Mouse (Mus musculus) thymus, postnatal 10 days (tissue): ENCODE measurements around the gene Eps8l3.
"Not testable (repeated sequence)": the region's sequence is repeated elsewhere in the genome, so short reads cannot be mapped to it uniquely, and the experiment has no call there.

Source experiments
- DNase-seq, 2 experiments: peaks; one replicate each; pipeline ENCODE4 v3.0.0; 2021; ENCODE audit warnings: low spot score in 2 of 2

Eps8l3 gene

DNA sequence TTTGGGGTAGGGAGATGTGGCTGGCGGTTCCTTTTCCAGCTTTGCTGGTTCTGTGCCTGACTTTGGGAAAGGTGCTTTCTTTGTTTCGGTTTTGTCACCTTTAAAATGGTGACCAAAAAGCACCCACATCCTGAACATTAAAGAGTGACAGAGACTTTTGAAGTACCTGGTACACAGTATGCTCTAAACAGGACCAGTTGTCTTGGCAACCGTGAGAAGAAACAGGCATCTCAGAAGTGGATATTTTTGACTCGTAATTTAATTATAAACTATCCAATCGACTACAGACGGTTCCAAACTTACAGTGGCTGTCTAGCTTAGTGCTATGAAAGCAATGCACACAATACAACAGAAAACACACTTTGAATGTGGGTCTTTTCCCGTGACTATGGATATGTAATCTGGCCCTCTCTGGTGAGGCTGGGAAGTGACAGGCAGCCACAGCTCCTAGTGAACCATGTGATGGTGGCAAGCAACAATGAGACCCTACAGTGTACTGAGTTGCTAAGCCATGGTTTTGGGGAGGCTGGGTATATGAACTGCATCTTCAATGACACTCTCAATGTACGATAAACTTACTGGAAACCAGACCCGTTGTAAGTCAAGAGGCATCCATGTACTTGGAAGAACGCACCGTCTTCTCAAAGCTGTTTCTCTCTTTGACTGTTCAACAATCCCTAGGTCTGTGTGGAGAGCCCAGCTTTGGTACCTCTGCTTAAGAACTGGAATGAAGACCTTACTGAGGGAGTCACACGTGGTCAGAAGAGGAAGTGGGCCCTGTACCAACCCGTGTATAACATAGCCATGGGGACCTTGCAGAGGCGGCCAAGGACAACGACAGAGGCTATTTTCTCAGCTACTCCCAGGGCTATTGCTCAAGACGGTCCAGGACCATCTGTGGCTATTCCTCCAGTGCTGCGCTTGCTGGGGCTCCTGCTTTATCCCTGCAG is 23.5 kb upstream of the Eps8l3 start:
- no peak for DNase-seq

- DNase-seq: no peak
Observed at GRCm38 (mm10) chr3:107855368-107855767, 21.7 kb upstream of the Eps8l3 start.

- DNase-seq: no peak
Observed at GRCm38 (mm10) chr3:107857646-107858045, 19.4 kb upstream of the Eps8l3 start.

- not testable (repeated sequence) for DNase-seq
Observed at GRCm38 (mm10) chr3:107861483-107861882, 15.5 kb upstream of the Eps8l3 start.

- DNase-seq: no peak
Observed at GRCm38 (mm10) chr3:107862471-107862870, 14.6 kb upstream of the Eps8l3 start.

GRCm38 (mm10) chr3:107863471-107863870 is 13.6 kb upstream of the Eps8l3 start:
- no peak for DNase-seq

DNA sequence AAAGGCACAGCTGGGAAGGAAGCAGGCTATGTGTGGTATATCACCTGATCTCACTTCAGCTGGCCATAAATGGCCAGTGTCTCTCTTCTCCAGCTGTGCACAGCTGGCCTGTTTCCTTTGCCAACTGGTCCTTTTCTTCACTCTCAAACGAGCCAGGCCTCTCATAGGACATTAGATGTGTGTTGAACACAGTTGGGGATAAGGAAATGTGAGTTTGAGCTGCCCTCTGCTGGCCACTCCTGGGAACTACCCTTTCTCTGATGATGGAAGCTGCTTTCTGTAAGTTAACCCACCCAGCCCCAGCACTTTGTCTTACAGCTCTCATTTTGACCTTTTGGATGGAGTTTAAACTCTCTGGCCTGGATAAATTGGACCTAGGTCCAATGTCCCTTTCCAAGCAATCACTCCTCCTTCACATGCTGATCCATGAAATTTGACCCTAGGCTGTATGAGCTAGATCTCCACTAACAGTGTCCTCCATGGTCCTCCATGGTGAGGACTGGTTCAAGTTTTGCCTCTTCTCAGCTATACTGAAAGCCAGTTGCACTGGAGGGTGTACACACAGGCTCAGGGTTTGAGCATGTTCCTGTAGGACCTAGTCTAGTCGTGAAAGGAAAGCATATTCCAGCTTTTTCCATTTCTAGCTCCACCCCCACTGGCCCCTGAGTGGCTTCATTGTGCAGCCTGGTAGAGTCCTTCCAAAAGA is 13.0 kb upstream of the Eps8l3 start:
- DNase-seq: peak; percentile 38 to 70

DNA sequence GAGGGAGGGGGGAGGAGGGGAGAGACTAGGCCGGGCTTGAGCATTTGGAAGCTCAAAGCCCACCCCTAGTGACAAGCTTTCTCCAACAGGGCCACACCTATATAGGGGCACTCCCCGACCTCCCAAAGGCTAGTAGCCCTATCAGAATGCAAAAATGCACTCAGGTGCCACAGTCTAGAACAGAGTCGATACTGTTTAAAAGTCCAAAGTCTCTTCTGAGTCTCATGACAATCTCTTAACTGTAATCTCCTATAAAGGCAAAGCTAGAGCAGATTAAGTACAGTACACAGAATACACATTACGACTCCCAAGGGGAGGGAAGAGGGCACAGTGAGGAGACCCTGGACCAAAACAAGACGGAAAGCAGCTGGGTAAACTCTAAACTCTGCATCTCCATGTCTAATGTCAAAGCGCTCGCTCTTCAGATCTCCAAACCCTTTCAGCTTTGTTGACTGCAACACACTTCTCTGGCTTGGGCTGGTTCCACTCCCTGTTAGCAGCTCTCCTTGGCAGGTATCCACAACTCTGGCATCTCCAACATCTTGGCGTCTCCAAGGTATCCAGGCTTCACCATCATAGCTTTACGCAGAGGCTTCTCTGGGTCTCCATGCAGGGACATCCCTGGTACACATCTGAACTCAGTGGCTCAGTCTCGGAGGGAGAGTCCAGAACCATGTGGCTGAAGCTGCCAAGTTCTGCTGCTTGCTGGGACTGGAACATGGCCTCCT is 11.5 kb upstream of the Eps8l3 start:
- DNase-seq: no peak

DNA sequence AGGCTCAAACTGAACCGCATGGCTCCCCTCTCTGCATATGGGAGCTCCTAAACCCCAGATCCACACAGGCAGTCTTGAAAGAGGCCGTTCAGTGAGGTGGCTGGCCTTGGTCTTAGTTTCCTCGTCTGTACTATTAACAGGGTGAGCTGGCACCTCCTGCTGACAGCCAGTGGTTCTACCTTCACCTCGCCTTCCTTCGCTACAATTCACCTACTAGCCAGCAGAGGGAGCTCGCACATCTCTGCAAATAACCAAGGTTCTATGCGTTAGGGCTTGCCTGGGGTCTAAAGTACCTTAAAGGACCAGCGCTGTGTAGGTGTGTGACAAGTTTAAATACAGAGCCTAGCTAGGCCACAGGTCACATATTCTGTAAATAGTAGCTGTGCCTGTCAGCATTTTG is 9.9 kb upstream of the Eps8l3 start:
- peak; percentile 64 to 82 for DNase-seq

GRCm38 (mm10) chr3:107868452-107868851 is 8.6 kb upstream of the Eps8l3 start:
- no peak for DNase-seq

DNA sequence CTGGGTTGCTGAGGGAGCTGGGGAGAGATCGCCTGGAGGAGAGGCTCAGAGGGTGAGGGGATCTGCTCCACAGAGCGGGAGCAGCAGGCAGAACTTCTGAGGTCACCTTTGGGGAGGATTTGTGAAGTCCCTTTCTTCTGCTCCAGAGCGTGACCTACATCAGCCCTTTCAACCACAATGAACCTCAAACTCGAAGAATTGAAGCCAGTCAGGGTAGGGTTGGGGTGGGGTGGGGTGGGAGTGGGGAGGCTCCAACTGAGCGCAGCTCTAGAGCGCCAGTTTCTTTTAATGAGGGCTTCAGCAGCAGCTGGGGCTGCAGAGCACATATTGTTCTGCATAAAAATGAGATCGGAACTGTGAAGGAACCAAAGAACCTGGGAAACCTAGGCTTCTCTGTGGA is 7.9 kb upstream of the Eps8l3 start:
- no peak for DNase-seq

- no peak for DNase-seq
Observed at GRCm38 (mm10) chr3:107869925-107870324, 7.1 kb upstream of the Eps8l3 start.

GRCm38 (mm10) chr3:107873335-107874251 is 3.4 kb upstream of the Eps8l3 start:
- no peak for DNase-seq

DNA sequence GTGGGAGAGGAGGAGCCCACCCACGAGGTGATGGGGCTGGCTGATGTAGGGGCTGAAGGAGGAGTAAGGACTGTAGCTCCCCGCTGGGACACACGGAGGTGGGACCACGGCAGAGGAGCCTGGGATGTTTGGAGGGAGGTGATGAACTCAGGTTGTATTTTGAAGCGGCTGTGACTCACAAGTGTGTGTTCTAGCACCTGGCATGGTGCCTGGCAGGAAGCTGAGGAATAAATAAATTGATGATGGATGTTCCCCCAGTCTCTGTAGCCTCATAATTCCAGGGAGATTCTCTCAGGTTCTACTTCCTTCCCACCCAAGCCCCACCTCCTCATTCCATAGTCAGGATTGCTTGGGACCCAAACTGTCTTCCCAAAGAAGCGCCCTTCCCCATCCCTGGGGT is 1.8 kb upstream of the Eps8l3 start:
- no peak for DNase-seq

- no peak for DNase-seq
Observed at GRCm38 (mm10) chr3:107877747-107878736, 1.0 kb downstream of the Eps8l3 start.

DNA sequence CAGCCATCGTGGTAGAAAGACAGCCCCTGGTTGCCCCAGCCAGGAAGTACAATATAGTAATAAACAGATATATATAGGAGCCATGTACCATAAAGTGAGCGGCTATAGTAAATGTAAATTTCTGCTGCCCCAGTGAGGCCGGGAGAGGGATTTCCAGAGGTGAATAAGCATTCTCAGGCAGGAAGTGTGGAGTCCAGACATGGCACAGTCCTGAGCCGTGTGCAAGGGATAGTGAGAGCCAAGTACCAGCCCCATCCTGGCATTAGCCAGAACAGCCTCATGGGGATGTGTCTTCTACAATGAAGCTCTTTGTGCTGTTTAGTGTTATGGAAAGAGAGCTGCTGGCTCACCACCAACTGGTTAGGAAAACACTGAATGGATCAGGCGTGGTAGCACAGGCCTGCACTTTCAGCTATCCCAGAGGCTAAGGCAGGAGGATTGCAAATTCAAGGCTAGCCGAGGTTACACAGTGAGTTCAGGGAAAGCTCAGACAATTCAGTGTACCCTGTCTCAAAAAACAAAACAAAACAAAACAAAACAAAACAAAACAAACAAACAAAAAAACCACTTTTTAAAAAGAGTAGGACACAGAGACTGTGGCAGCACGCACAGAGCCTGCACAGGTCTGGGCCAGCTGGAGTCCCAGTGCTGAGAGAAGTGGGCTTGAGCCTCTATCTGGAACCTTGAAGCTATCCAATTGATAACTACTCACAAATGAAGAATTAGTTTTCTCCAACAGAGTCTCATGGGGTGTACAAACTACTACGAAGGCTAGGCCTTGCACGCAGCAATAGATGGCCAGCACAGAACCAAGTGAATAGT is 10.9 kb downstream of the Eps8l3 start:
- DNase-seq: no peak

- not testable (repeated sequence) for DNase-seq
Observed at GRCm38 (mm10) chr3:107889236-107889635, 12.2 kb downstream of the Eps8l3 start.

DNA sequence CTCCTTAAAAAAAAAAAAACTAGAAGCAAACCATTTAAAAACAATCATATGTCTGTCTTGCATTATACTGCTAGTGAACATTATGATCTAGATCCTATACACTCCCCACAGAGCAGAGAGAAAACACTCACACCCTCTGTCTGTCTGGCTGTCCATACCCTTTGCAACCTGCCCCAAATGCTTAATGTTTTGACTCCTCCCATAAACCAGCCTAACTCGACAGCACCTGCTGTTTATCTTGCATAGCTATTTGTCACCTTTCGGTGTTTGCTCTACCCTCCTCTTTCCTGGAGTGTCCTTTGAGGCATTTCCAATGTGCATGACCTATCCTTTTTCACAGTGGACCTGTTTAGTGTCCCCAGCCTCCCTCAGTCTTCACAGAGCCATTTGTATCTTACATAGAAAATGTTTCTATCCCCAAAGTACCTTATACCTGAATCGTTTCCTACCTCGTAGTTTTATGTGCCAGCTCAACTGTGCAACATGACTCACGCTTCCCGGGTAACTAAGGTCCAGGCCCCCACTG is 18.2 kb downstream of the Eps8l3 start:
- no peak for DNase-seq
